Mouse (Mus musculus) heart, embryonic 14.5 days (tissue): ENCODE results near the gene Ctnna2. TPM values are rescaled to one million over a fixed set of nuclear protein-coding genes. Genes with fewer than 3 reads are reported as not detected.

Experiments used
- ATAC-seq: fragments of 200-750 bp; cut with Nextera tagmentation; 2 replicates; pipeline ENCODE4 v1.8.0; 2017; ENCODE audit warnings: low read depth, moderate TSS enrichment; ENCODE audit not compliant: insufficient number of reproducible peaks, insufficient read depth, low FRiP score
- H3K27ac ChIP-seq, 2 experiments: fragments of 200-500 bp in 1 of 2; fragments of 300-500 bp in 1 of 2; sonication (generic) in 1 of 2; replicated peaks in 1 of 2; 2 replicates each; pipeline ENCODE4 v1.5.1; 2012 to 2014; ENCODE audit warnings: low read depth in 2 of 2, low read length in 2 of 2, control low read depth in 1 of 2, mild to moderate bottlenecking in 1 of 2, mixed read lengths in 1 of 2; ENCODE audit not compliant: control insufficient read depth in 1 of 2, insufficient read depth in 1 of 2
- H3K27me3 ChIP-seq: fragments of 300-500 bp; sonication (generic); 2 replicates; pipeline ENCODE4 v1.6.1; 2014; ENCODE audit warnings: mild to moderate bottlenecking, low read length, control low read depth; ENCODE audit not compliant: control insufficient read depth, insufficient read depth
- H3K36me3 ChIP-seq: fragments of 300-500 bp; sonication (generic); 2 replicates; pipeline ENCODE4 v1.6.1; 2014; ENCODE audit warnings: mild to moderate bottlenecking, control low read depth, low read length, mixed read lengths; ENCODE audit not compliant: control insufficient read depth, insufficient read depth
- H3K4me1 ChIP-seq, 2 experiments: fragments of 200-500 bp in 1 of 2; fragments of 300-500 bp in 1 of 2; sonication (generic) in 1 of 2; 2 replicates each; pipeline ENCODE4 v1.6.1; 2012 to 2014; ENCODE audit warnings: low read length in 2 of 2, control low read depth in 1 of 2, mixed read lengths in 1 of 2; ENCODE audit not compliant: control insufficient read depth in 2 of 2, insufficient read depth in 2 of 2
- H3K4me2 ChIP-seq: fragments of 300-500 bp; sonication (generic); 2 replicates; pipeline ENCODE4 v1.6.1; 2014; ENCODE audit warnings: mild to moderate bottlenecking, low read length
- H3K4me3 ChIP-seq, 2 experiments: fragments of 200-500 bp in 1 of 2; fragments of 300-500 bp in 1 of 2; sonication (generic) in 1 of 2; 2 replicates each; pipeline ENCODE4 v1.5.1; 2012 to 2014; ENCODE audit warnings: low read length in 2 of 2, mild to moderate bottlenecking in 2 of 2, control low read depth in 1 of 2, low read depth in 1 of 2, moderate library complexity in 1 of 2; ENCODE audit not compliant: control insufficient read depth in 1 of 2, insufficient read depth in 1 of 2
- H3K9ac ChIP-seq: fragments of 300-500 bp; sonication (generic); 2 replicates; pipeline ENCODE4 v1.6.1; 2014; ENCODE audit warnings: mild to moderate bottlenecking, low read length
- H3K9me3 ChIP-seq: fragments of 300-500 bp; sonication (generic); 2 replicates; pipeline ENCODE4 v1.6.1; 2016; ENCODE audit warnings: low read length, control low read depth; ENCODE audit not compliant: control insufficient read depth
- WGBS: fragments of 180-500 bp; shearing (Covaris S2); extraction: QIAGEN DNeasy Blood & Tissue Kit; methylation state at CpG from one replicate; pipeline ENCODE4 v1.1.7; 2014; 5-methylcytosine and 5-hydroxymethylcytosine counted together
- polyA plus RNA-seq: library from polyadenylated mRNA; unstranded; fragments of >200 nt; fragmentation: Nextera tagmentation; extraction: Ambion mirVana; gene quantifications from 2 replicates; pipeline ENCODE4 v1.2.1, GENCODE M21; 2014

Gene Ctnna2
- polyA plus RNA-seq, 1 experiment from 2014 or later = 1.8 TPM

DNA sequence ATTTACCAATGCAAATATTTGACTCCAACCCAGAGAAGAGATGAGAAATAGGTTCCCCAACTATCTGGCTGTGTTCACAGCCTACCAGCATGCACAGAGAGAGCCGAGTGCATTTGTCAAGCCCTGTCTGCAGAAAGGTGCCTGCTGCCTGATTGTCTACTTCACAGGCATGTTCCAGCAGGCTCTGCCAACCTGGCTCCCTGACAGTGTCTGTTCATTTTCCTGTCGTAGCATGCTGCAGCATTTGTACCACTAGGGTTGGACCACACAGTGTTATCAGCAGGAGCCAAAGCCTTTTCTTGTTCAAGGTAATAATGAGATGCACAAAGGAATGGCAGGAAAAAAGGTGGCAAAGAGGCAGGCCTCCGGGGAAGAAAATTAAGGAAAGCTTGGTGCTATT lies 1001.7 kb downstream of the Ctnna2 start:
- H3K27ac ChIP-seq = no peak overlapping the region
- no peak overlapping the region for H3K4me3 ChIP-seq
- no peak overlapping the region for H3K9ac ChIP-seq
- 7% methylated on average over 3 of the region's 3 CpGs for WGBS
- H3K4me1 ChIP-seq = no peaks in the 10 kb centered on the region
- no peaks in the 10 kb centered on the region for H3K27me3 ChIP-seq
- no peaks in the 10 kb centered on the region for H3K36me3 ChIP-seq
- H3K4me2 ChIP-seq = no peak overlapping the region
- no peak for ATAC-seq
- H3K9me3 ChIP-seq = no peaks in the 10 kb centered on the region

DNA sequence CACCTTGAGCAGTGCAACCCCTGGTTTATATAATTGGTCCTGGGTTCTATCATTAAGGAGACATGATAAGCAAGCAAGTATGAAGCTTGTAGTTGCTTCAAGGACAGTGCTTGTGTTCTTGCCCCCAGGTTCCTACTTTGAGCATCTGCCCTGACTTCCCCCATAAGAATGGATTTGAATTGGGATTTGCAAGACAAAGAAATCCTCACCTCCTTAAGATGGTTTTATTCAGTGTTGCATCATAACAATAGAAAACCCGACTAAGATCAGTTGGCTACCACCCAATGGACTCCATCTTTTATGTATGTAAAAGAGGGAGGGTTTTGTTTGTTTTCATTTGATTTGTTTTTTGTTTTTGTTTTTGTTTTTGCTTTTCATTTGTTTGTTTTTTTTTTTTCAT lies 1005.2 kb downstream of the Ctnna2 start:
- H3K9me3 ChIP-seq = no peaks in the 10 kb centered on the region
- H3K4me1 ChIP-seq = no peaks in the 10 kb centered on the region
- H3K9ac ChIP-seq = no peak overlapping the region
- WGBS = 70% methylated on average over 1 of the region's 1 CpGs
- no peak overlapping the region for H3K27ac ChIP-seq
- H3K27me3 ChIP-seq = no peaks in the 10 kb centered on the region
- no peak for ATAC-seq
- no peak overlapping the region for H3K4me2 ChIP-seq
- no peaks in the 10 kb centered on the region for H3K36me3 ChIP-seq
- no peak overlapping the region for H3K4me3 ChIP-seq

DNA sequence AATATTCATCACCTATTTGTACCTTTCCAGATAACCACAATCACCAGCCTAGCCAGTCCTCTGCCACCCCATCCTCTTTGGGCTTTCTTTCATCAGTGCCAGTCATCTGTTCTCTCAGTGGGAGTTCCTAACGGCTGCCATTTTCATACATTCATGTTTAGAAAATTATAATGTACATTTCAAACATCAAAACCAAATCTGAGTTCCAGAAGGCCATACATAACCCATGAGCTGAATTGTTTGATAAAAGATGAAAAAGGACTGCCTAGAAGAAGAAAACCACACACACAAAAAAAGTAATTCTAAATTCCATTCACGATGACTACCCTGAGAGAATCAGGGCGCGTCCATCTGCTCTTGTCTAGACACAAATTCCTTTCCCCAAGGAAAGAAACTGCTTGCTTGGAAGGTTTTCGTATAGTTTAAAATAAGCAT lies 1014.5 kb downstream of the Ctnna2 start:
- WGBS = 85% methylated on average over 5 of the region's 5 CpGs
- no peak overlapping the region for H3K27ac ChIP-seq
- no peaks in the 10 kb centered on the region for H3K4me1 ChIP-seq
- no peak overlapping the region for H3K4me3 ChIP-seq
- ATAC-seq = no peak
- H3K9me3 ChIP-seq = no peaks in the 10 kb centered on the region
- H3K27me3 ChIP-seq = no peaks in the 10 kb centered on the region
- H3K36me3 ChIP-seq = no peaks in the 10 kb centered on the region
- no peak overlapping the region for H3K9ac ChIP-seq
- no peak overlapping the region for H3K4me2 ChIP-seq

DNA sequence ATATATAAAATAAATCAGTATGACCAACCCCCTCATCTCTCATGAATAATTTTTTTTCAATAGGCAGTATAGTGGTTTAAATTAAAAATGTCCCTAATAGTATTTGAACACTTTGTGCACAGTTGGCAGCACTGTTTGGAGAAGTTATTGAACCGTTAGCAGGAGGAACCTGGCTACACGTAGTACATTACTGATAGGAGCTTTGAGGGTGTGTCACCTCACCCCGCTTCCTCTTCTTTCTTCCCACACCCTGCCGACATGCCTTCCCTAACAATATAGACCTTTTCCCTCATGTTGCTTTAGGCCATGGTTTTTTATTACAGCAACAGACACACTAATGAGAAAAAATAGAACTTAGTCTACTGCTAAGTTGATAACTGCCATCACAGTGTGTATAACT lies 1071.4 kb downstream of the Ctnna2 start:
- Histone ChIP-seq H3K36me3 (no peaks in the 10 kb centered on the region), H3K27me3 (no peaks in the 10 kb centered on the region), H3K4me1 (no peaks in the 10 kb centered on the region), H3K4me2 (no peak overlapping the region), H3K27ac (no peak overlapping the region), H3K4me3 (no peak overlapping the region), H3K9me3 (no peaks in the 10 kb centered on the region), H3K9ac (no peak overlapping the region)
- WGBS = 73% methylated on average over 4 of the region's 4 CpGs
- no peak for ATAC-seq

DNA sequence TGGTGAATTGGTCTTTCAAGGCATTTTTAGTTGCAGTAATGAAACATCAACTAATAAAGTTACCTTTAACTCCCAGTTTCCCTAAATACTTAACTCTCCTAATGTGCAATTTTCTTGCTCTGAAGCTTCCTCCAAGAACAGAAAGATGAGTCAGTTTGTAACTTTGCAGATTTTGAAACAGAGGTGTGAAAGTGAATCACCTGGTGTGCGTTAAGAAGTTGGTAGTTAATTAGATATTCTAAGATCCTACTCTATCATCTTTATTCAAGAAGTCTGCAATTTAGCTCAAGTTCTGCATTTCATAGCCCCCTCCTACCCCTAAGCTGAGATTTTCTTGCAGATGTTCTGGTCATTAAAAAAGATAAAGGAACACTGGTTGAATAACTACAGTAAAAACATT lies 1082.3 kb downstream of the Ctnna2 start:
- Histone ChIP-seq H3K9me3 (no peaks in the 10 kb centered on the region), H3K4me3 (no peak overlapping the region), H3K36me3 (no peaks in the 10 kb centered on the region), H3K27me3 (no peaks in the 10 kb centered on the region), H3K4me1 (no peaks in the 10 kb centered on the region), H3K4me2 (no peak overlapping the region), H3K9ac (no peak overlapping the region), H3K27ac (no peak overlapping the region)
- 69% methylated on average over 1 of the region's 1 CpGs for WGBS
- ATAC-seq = no peak
